Mouse (Mus musculus) stomach, embryonic 14.5 days (tissue): Measurements from ENCODE around the gene Snapc3. TPM values are rescaled to one million over a fixed set of nuclear protein-coding genes. Genes with fewer than 3 reads are reported as not detected.

Source experiments
- ATAC-seq: fragments of 200-750 bp; cut with Nextera tagmentation; 2 replicates; pipeline ENCODE4 v1.8.0; 2017; ENCODE audit warnings: low read depth, moderate TSS enrichment; ENCODE audit not compliant: insufficient number of reproducible peaks, insufficient read depth, low FRiP score
- H3K27ac ChIP-seq: fragments of 300-500 bp; sonication (generic); 2 replicates; pipeline ENCODE4 v1.5.1; 2014; ENCODE audit warnings: mild to moderate bottlenecking, low read length, moderate library complexity, mixed read lengths
- H3K27me3 ChIP-seq: fragments of 300-500 bp; sonication (generic); 2 replicates; pipeline ENCODE4 v1.6.1; 2014; ENCODE audit warnings: low read length, control low read depth, mixed read lengths; ENCODE audit not compliant: control insufficient read depth, insufficient read depth
- H3K36me3 ChIP-seq: fragments of 300-500 bp; sonication (generic); 2 replicates; pipeline ENCODE4 v1.6.1; 2014; ENCODE audit warnings: mild to moderate bottlenecking, control low read depth, low read length, moderate library complexity, mixed read lengths; ENCODE audit not compliant: control insufficient read depth, insufficient read depth
- H3K4me1 ChIP-seq: fragments of 300-500 bp; sonication (generic); 2 replicates; pipeline ENCODE4 v1.6.1; 2014; ENCODE audit warnings: low read length, control low read depth, mixed read lengths; ENCODE audit not compliant: control insufficient read depth, insufficient read depth
- H3K4me2 ChIP-seq: fragments of 300-500 bp; sonication (generic); replicated peaks from 2 replicates; pipeline ENCODE4 v1.6.1; 2014; ENCODE audit warnings: low read depth, low read length, control low read depth
- H3K4me3 ChIP-seq: fragments of 300-500 bp; sonication (generic); 2 replicates; pipeline ENCODE4 v1.5.1; 2014; ENCODE audit warnings: low read depth, low read length, control low read depth
- H3K9ac ChIP-seq: fragments of 300-500 bp; sonication (generic); replicated peaks from 2 replicates; pipeline ENCODE4 v1.6.1; 2014; ENCODE audit warnings: low read depth, mild to moderate bottlenecking, control low read depth, low read length, moderate library complexity, mixed read lengths
- H3K9me3 ChIP-seq: fragments of 300-500 bp; sonication (generic); 2 replicates; pipeline ENCODE4 v1.6.1; 2016; ENCODE audit warnings: low read depth, low read length, control low read depth; ENCODE audit not compliant: control insufficient read depth
- WGBS: fragments of 180-500 bp; shearing (Covaris S2); extraction: QIAGEN DNeasy Blood & Tissue Kit; methylation state at CpG from one replicate; pipeline ENCODE4 v1.1.7; 2014; 5-methylcytosine and 5-hydroxymethylcytosine counted together
- polyA plus RNA-seq: library from polyadenylated mRNA; unstranded; fragments of >200 nt; fragmentation: Nextera tagmentation; extraction: Ambion mirVana; gene quantifications from 2 replicates; pipeline ENCODE4 v1.2.1, GENCODE M21; 2014

The Snapc3 gene
- polyA plus RNA-seq, 1 experiment from 2014 or later: 48.8 TPM

DNA sequence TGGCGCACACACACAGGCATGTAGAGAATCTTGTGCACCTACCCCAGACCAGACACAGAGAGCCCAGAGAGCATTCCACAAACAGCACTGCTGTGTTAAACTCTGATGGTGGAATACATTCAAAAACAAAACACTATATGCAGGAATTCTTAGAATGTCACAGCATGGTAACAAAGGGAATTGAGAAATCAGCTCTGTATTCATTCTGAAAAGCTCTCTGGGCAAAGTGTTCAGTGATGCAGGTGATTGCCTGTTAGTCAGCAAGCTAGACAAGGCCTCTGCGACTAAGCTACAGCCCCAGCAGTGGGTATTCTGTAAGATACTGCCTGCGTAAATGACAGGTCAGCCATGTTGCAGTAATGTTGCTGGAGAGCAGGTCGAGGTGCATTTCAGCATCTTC, 33.3 kb downstream of the Snapc3 start:
- WGBS: 98% methylated on average over 4 of the region's 4 CpGs
- no peak for ATAC-seq
- H3K4me3 ChIP-seq: no peak overlapping the region
- H3K9ac ChIP-seq: no peak overlapping the region
- peaks cover 45% of the 10 kb centered on the region for H3K36me3 ChIP-seq
- no peaks in the 10 kb centered on the region for H3K9me3 ChIP-seq
- no peak overlapping the region for H3K27ac ChIP-seq
- H3K4me1 ChIP-seq: no peaks in the 10 kb centered on the region
- no peak overlapping the region for H3K4me2 ChIP-seq
- H3K27me3 ChIP-seq: no peaks in the 10 kb centered on the region

- H3K27me3 ChIP-seq: no peaks in the 10 kb centered on the region
- H3K27ac ChIP-seq: no peak overlapping the region
- peaks cover 64% of the 10 kb centered on the region for H3K36me3 ChIP-seq
- no peak overlapping the region for H3K9ac ChIP-seq
- H3K9me3 ChIP-seq: no peaks in the 10 kb centered on the region
- H3K4me2 ChIP-seq: no peak overlapping the region
- no peak for ATAC-seq
- no peak overlapping the region for H3K4me3 ChIP-seq
- 89% methylated on average over 5 of the region's 5 CpGs for WGBS
- no peaks in the 10 kb centered on the region for H3K4me1 ChIP-seq
Observed at GRCm38 (mm10) chr4:83460106-83460505, 42.6 kb downstream of the Snapc3 start.

DNA sequence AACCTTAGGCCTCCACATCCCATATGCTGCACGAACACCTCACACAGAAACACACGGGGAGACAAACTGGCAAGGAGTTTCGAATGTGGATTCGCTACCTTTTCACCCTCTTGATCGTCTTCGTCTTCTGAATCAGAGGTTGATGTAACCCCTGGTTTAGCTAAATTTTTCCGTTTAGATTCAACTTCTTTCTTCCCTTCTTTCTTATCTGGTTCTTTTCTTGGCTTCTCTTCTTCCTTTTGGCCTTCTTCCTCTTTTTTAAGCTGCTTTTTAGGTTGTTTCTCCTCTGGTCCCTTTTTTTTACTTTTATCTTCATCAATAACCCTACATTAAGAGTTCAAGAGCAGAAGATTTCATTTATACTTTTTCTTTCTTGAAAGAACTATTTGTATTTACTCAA, 47.3 kb downstream of the Snapc3 start:
- H3K4me1 ChIP-seq: no peaks in the 10 kb centered on the region
- H3K4me3 ChIP-seq: no peak overlapping the region
- no peak overlapping the region for H3K27ac ChIP-seq
- H3K36me3 ChIP-seq: peaks cover 71% of the 10 kb centered on the region
- H3K9ac ChIP-seq: no peak overlapping the region
- no peaks in the 10 kb centered on the region for H3K9me3 ChIP-seq
- WGBS: 88% methylated on average over 7 of the region's 7 CpGs
- no peaks in the 10 kb centered on the region for H3K27me3 ChIP-seq
- H3K4me2 ChIP-seq: no peak overlapping the region
- ATAC-seq: no peak

- Histone ChIP-seq H3K4me2 (no peak overlapping the region), H3K9ac (no peak overlapping the region), H3K27ac (no peak overlapping the region), H3K4me1 (no peaks in the 10 kb centered on the region), H3K4me3 (no peak overlapping the region), H3K36me3 (peaks cover 72% of the 10 kb centered on the region), H3K9me3 (no peaks in the 10 kb centered on the region), H3K27me3 (no peaks in the 10 kb centered on the region)
- no peak for ATAC-seq
- 85% methylated on average over 7 of the region's 7 CpGs for WGBS
Observed at GRCm38 (mm10) chr4:83467615-83468014, 50.1 kb downstream of the Snapc3 start.

DNA sequence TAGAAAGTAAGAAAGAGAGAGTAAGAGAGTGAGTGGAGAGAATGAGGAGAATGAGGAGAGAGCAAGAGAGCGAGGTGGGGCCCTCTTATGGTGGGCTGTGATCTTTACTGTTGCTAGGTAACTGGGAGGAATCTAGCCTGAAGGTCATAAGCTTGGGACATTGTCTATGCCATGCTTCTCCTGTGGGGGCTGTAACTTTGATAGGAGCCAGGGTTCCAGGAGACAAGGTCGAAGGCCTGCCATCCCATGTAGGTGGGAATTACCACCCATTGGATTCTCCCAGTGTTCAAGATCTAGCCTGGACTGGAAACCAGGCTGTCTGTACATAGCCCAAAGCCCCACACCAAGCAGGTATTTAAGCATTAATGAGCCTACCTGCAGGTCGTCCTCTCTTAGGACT, 50.7 kb downstream of the Snapc3 start:
- no peak overlapping the region for H3K4me3 ChIP-seq
- H3K4me2 ChIP-seq: no peak overlapping the region
- no peaks in the 10 kb centered on the region for H3K27me3 ChIP-seq
- no peak overlapping the region for H3K27ac ChIP-seq
- ATAC-seq: no peak
- no peaks in the 10 kb centered on the region for H3K9me3 ChIP-seq
- WGBS: 77% methylated on average over 3 of the region's 3 CpGs
- H3K9ac ChIP-seq: no peak overlapping the region
- H3K36me3 ChIP-seq: peaks cover 71% of the 10 kb centered on the region
- H3K4me1 ChIP-seq: no peaks in the 10 kb centered on the region

- H3K9me3 ChIP-seq: no peaks in the 10 kb centered on the region
- H3K27me3 ChIP-seq: no peaks in the 10 kb centered on the region
- peaks cover 24% of the 10 kb centered on the region for H3K36me3 ChIP-seq
- 21% methylated on average over 12 of the region's 12 CpGs for WGBS
- H3K4me3 ChIP-seq: peak overlapping the region; percentile 87
- peak overlapping the region; percentile 57 for H3K4me2 ChIP-seq
- no peak overlapping the region for H3K27ac ChIP-seq
- H3K4me1 ChIP-seq: peaks cover 7% of the 10 kb centered on the region; the same call in 1 of the 2 replicates
- no peak for ATAC-seq
- H3K9ac ChIP-seq: peak overlapping the region; percentile 87; the same call in 1 of the 2 replicates
Observed at GRCm38 (mm10) chr4:83485250-83485649, 67.7 kb downstream of the Snapc3 start.

- Histone ChIP-seq H3K4me3 (peak overlapping the region; percentile 87), H3K36me3 (peaks cover 22% of the 10 kb centered on the region; the same call in 1 of the 2 replicates), H3K9me3 (no peaks in the 10 kb centered on the region), H3K4me1 (peaks cover 7% of the 10 kb centered on the region; the same call in 1 of the 2 replicates), H3K9ac (peak overlapping the region; percentile 87), H3K4me2 (peak overlapping the region; percentile 57), H3K27ac (peak overlapping the region; percentile 96), H3K27me3 (no peaks in the 10 kb centered on the region)
- 1% methylated on average over 24 of the region's 40 CpGs for WGBS
- peak; percentile 85; the same call in 1 of the 2 replicates for ATAC-seq
Observed at GRCm38 (mm10) chr4:83485735-83486116, 68.2 kb downstream of the Snapc3 start.

- H3K27me3 ChIP-seq: no peaks in the 10 kb centered on the region
- under 1% methylated on average over 73 of the region's 86 CpGs for WGBS
- peak within 1 kb of the TSS; percentile 96 for H3K27ac ChIP-seq
- H3K4me2 ChIP-seq: peak within 1 kb of the TSS; percentile 57
- peaks cover 17% of the 10 kb centered on the region; the same call in 1 of the 2 replicates for H3K36me3 ChIP-seq
- peaks cover 7% of the 10 kb centered on the region; the same call in 1 of the 2 replicates for H3K4me1 ChIP-seq
- ATAC-seq: peak; percentile 93
- peak within 1 kb of the TSS; percentile 87 for H3K4me3 ChIP-seq
- no peaks in the 10 kb centered on the region for H3K9me3 ChIP-seq
- H3K9ac ChIP-seq: peak within 1 kb of the TSS; percentile 87
Observed at GRCm38 (mm10) chr4:83486117-83486901, 68.8 kb downstream of the Snapc3 start, which contains the start of gene Psip1. Psip1 (minus strand) TSS chr4:83486459.
